Mouse (Mus musculus) erythroblast, embryonic 14.5 days (primary cell): Measurements from ENCODE around the gene Cyp4x1. TPM values are rescaled to one million over a fixed set of nuclear protein-coding genes. Genes with fewer than 3 reads are reported as not detected.

Experiments used
- H3K27me3 ChIP-seq: 2 replicates; pipeline ENCODE4 v1.6.1; 2012; ENCODE audit warnings: inconsistent platforms; ENCODE audit not compliant: control insufficient read depth
- H3K36me3 ChIP-seq: 2 replicates; pipeline ENCODE4 v1.6.1; 2012; ENCODE audit warnings: mild to moderate bottlenecking, inconsistent platforms; ENCODE audit not compliant: control insufficient read depth
- H3K4me1 ChIP-seq: 2 replicates; pipeline ENCODE4 v1.6.1; 2012; ENCODE audit warnings: inconsistent platforms; ENCODE audit not compliant: control insufficient read depth
- H3K4me3 ChIP-seq: replicated peaks from 2 replicates; pipeline ENCODE3; 2012; ENCODE audit warnings: moderate library complexity, mild to moderate bottlenecking, inconsistent platforms
- H3K9me3 ChIP-seq: 2 replicates; pipeline ENCODE4 v1.6.1; 2012; ENCODE audit warnings: low read length, inconsistent platforms, mixed read lengths; ENCODE audit not compliant: control insufficient read depth
- GATA1 ChIP-seq: IDR thresholded peaks from 2 replicates; pipeline ENCODE4 v1.6.1; 2012; ENCODE audit warnings: low read length, inconsistent platforms, mixed read lengths
- TAL1 ChIP-seq: IDR thresholded peaks from 3 replicates; pipeline ENCODE4 v1.6.1; 2012; ENCODE audit warnings: low read length, inconsistent platforms, mixed read lengths
- polyA plus RNA-seq: library from polyadenylated mRNA; stranded (reverse); fragments of >175 nt; gene quantifications from 2 replicates; pipeline ENCODE4 v1.2.3, GENCODE M21; 2012

Gene Cyp4x1
- polyA plus RNA-seq, 1 experiment: not detected

- Histone ChIP-seq H3K27me3 (no peaks in the 10 kb centered on the region; the same call in 1 of the 2 replicates), H3K9me3 (no peaks in the 10 kb centered on the region), H3K4me3 (peak overlapping the region; percentile 66), H3K36me3 (peaks cover 45% of the 10 kb centered on the region), H3K4me1 (peaks cover 94% of the 10 kb centered on the region)
- TF ChIP-seq TAL1 (no peak), GATA1 (no peak)
Observed at GRCm38 (mm10) chr4:115094056-115094455, 40.0 kb downstream of the Cyp4x1 start.

GRCm38 (mm10) chr4:115093331-115093864, 40.7 kb downstream of the Cyp4x1 start:
- Histone ChIP-seq H3K27me3 (no peaks in the 10 kb centered on the region; the same call in 1 of the 2 replicates), H3K4me3 (peak overlapping the region; percentile 47), H3K36me3 (peaks cover 45% of the 10 kb centered on the region), H3K4me1 (peaks cover 98% of the 10 kb centered on the region), H3K9me3 (no peaks in the 10 kb centered on the region)
- TF ChIP-seq TAL1 (no peak), GATA1 (no peak)

DNA sequence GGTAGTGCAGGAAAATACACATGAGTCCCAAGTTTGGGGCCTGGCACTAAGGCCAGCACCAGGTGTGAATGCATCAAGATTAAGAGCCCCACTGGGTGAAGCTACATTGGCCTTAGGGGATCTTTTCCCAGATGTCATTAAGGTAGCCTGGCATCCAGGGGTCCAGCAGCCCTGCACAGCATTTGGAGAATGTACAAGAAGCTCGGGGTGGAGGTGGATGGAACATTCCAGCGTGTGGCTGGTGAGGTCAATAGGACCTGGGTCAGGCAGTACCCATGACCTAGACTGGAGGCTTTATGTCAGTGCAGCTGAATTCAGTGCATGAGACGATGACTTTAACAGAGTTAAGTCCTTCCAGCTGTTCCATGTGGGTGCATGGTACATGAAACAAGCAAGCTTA, 42.3 kb downstream of the Cyp4x1 start:
- Histone ChIP-seq H3K27me3 (peaks cover 2% of the 10 kb centered on the region; the same call in 1 of the 2 replicates), H3K4me3 (peak overlapping the region; percentile 47), H3K36me3 (peaks cover 45% of the 10 kb centered on the region), H3K4me1 (peaks cover 99% of the 10 kb centered on the region), H3K9me3 (no peaks in the 10 kb centered on the region)
- TF ChIP-seq GATA1 (no peak), TAL1 (no peak)

DNA sequence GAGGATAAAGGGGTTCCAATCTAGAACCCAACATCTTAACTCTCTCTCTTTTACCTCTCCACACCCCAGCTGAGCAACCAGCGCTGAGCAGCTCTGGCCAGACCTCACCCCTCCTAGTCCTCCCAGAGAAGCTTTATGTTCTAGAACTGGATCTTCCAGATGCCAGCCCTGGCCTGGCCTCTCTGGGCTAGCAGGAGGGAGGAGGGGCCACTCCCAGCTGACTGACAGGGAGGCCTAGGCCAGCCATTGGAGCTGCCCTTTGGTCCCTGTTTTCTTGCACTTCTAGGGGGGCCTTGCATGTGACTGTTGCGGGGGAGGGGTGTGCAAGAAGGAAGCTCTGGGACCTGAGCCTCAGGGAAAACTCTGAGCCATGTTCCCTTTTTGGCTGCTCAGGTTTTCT, 43.5 kb downstream of the Cyp4x1 start:
- peaks cover 2% of the 10 kb centered on the region; the same call in 1 of the 2 replicates for H3K27me3 ChIP-seq
- H3K36me3 ChIP-seq: peaks cover 45% of the 10 kb centered on the region
- TF ChIP-seq GATA1 (no peak), TAL1 (no peak)
- H3K9me3 ChIP-seq: no peaks in the 10 kb centered on the region
- peaks cover 97% of the 10 kb centered on the region for H3K4me1 ChIP-seq
- H3K4me3 ChIP-seq: peak overlapping the region; percentile 67

GRCm38 (mm10) chr4:115088611-115089338, 45.3 kb downstream of the Cyp4x1 start, which contains the start of gene Pdzk1ip1:
Pdzk1ip1 (plus strand) TSS chr4:115088708.
- TF ChIP-seq TAL1 (no peak), GATA1 (no peak)
- peak within 1 kb of the TSS; percentile 67 for H3K4me3 ChIP-seq
- peaks cover 94% of the 10 kb centered on the region for H3K4me1 ChIP-seq

GRCm38 (mm10) chr4:115086763-115087415, 47.2 kb downstream of the Cyp4x1 start:
- no peaks in the 10 kb centered on the region for H3K9me3 ChIP-seq
- peaks cover 88% of the 10 kb centered on the region for H3K4me1 ChIP-seq
- peaks cover 2% of the 10 kb centered on the region; the same call in 1 of the 2 replicates for H3K27me3 ChIP-seq
- H3K4me3 ChIP-seq: no peak overlapping the region
- H3K36me3 ChIP-seq: peaks cover 18% of the 10 kb centered on the region
- TF ChIP-seq GATA1: no peak
- TF ChIP-seq TAL1: no peak

More at GRCm38 (mm10) chr4:115088611-115089338, 45.3 kb downstream of the Cyp4x1 start, which contains the start of gene Pdzk1ip1:
- no peaks in the 10 kb centered on the region for H3K9me3 ChIP-seq
- peaks cover 35% of the 10 kb centered on the region for H3K36me3 ChIP-seq
- H3K27me3 ChIP-seq: peaks cover 2% of the 10 kb centered on the region; the same call in 1 of the 2 replicates

- Histone ChIP-seq H3K4me3 (no peak overlapping the region), H3K27me3 (peaks cover 2% of the 10 kb centered on the region; the same call in 1 of the 2 replicates), H3K4me1 (peaks cover 88% of the 10 kb centered on the region), H3K9me3 (no peaks in the 10 kb centered on the region), H3K36me3 (peaks cover 12% of the 10 kb centered on the region)
- TF ChIP-seq TAL1: no peak
Observed at GRCm38 (mm10) chr4:115086257-115086656, 47.8 kb downstream of the Cyp4x1 start.

GRCm38 (mm10) chr4:115085522-115086095, 48.5 kb downstream of the Cyp4x1 start:
- H3K36me3 ChIP-seq: peaks cover 5% of the 10 kb centered on the region
- H3K4me1 ChIP-seq: peaks cover 84% of the 10 kb centered on the region
- TF ChIP-seq GATA1: no peak
- TF ChIP-seq TAL1: no peak
- H3K27me3 ChIP-seq: peaks cover 2% of the 10 kb centered on the region; the same call in 1 of the 2 replicates
- no peak overlapping the region for H3K4me3 ChIP-seq
- H3K9me3 ChIP-seq: no peaks in the 10 kb centered on the region

DNA sequence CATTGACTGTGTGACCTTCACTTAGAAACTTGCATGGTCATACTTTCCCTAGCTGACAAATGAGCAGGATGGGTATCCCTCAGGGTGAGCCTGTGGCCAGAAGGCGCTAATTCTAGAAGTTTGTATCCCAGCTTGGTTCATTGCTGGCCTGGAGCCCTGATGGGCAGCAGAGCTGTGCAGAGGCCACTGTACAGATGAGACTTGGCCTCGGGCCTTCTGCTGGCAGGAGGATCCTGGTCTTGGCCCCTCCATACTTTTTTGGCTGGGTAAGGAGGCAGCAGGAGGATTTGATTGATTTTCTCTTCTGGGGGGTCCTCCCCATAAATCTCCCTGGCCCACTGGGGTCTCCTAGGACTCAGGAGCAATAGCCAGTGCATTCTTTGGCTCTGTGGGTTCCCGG, 51.0 kb downstream of the Cyp4x1 start:
- Histone ChIP-seq H3K27me3 (peaks cover 2% of the 10 kb centered on the region; the same call in 1 of the 2 replicates), H3K4me1 (peaks cover 74% of the 10 kb centered on the region), H3K9me3 (no peaks in the 10 kb centered on the region), H3K36me3 (no peaks in the 10 kb centered on the region), H3K4me3 (no peak overlapping the region)
- TF ChIP-seq GATA1 (no peak), TAL1 (no peak)
